Comparison of ENCODE assay signal across 8 mouse cellular contexts in genomic region chr2:84799041-84799561, GRCm38 (mm10). TPM values are rescaled to one million over a fixed set of nuclear protein-coding genes. Genes with fewer than 3 reads are reported as not detected.
DNase-seq lines count a peak whose midpoint lies in the region; ATAC-seq and TF ChIP-seq lines count a peak whose summit lies in the region.

No protein-coding gene starts in this region.

- DNase-seq in A20 (ENCODE audit: low read depth, low spot score): peak; percentile 85
- DNase-seq in adrenal gland, postnatal 25 days: peak; percentile 42
- peak; percentile 89 for DNase-seq in heart, adult 8-10 months (ENCODE audit: low spot score)
- DNase-seq in kidney, adult 2 months: peak; percentile 88
- DNase-seq in limb, embryonic 11.5 days (ENCODE audit: low spot score): peak; percentile 70
- DNase-seq in spleen, postnatal 14 days (ENCODE audit: low spot score in 2 of 2): peak; percentile 49 to 61

- peak overlapping the region; percentile 56 for H3K4me3 ChIP-seq in embryonic facial prominence, embryonic 12.5 days
- H3K4me3 ChIP-seq in kidney, adult 2 months (ENCODE audit: insufficient read depth, low read depth, low read length): peak overlapping the region; percentile 78
- peak overlapping the region; percentile 53 for H3K4me3 ChIP-seq in limb, embryonic 11.5 days (ENCODE audit: low read depth, low read length)
- H3K4me3 ChIP-seq in midbrain, embryonic 13.5 days (replicated peaks): peak overlapping the region; percentile 60

- ATAC-seq in embryonic facial prominence, embryonic 12.5 days (ENCODE audit: insufficient number of reproducible peaks, insufficient read depth, low FRiP score, low TSS enrichment): no peak
- ATAC-seq in limb, embryonic 11.5 days (ENCODE audit: insufficient number of reproducible peaks, low FRiP score, low TSS enrichment, low read depth): peak; percentile 59
- ATAC-seq in midbrain, embryonic 13.5 days: peak; percentile 76

- peaks cover 4% of the 10 kb centered on the region; the same call in 1 of the 2 replicates for H3K4me1 ChIP-seq in embryonic facial prominence, embryonic 12.5 days
- 0 out of 2 replicates have a peak, but pooled peaks cover 2% of the 10 kb centered on the region for H3K4me1 ChIP-seq in kidney, adult 2 months (ENCODE audit: control insufficient read depth, insufficient read depth, low read length)
- no peaks in the 10 kb centered on the region for H3K4me1 ChIP-seq in limb, embryonic 11.5 days (ENCODE audit: control insufficient read depth, insufficient read depth, low read length)
- peaks cover 4% of the 10 kb centered on the region for H3K4me1 ChIP-seq in midbrain, embryonic 13.5 days (replicated peaks)

- 0 out of 2 replicates have a peak, but pooled peaks cover 7% of the 10 kb centered on the region for H3K9me3 ChIP-seq in embryonic facial prominence, embryonic 12.5 days
- no peaks in the 10 kb centered on the region for H3K9me3 ChIP-seq in limb, embryonic 11.5 days (ENCODE audit: control insufficient read depth, low read length)
- no peaks in the 10 kb centered on the region; the same call in 1 of the 2 replicates for H3K9me3 ChIP-seq in midbrain, embryonic 13.5 days

- TF ChIP-seq CTCF in kidney, adult 2 months (conservative IDR thresholded peaks at IDR 0.05; ENCODE audit: insufficient read depth, insufficient read length, low read depth, low read length): peak; percentile 55

- H3K4me2 ChIP-seq in embryonic facial prominence, embryonic 12.5 days (replicated peaks): peak overlapping the region; percentile 92
- peak overlapping the region; percentile 94 for H3K4me2 ChIP-seq in limb, embryonic 11.5 days (ENCODE audit: low read depth, severe bottlenecking)
- H3K4me2 ChIP-seq in midbrain, embryonic 13.5 days (replicated peaks): peak overlapping the region; percentile 97

- no peaks in the 10 kb centered on the region for H3K36me3 ChIP-seq in embryonic facial prominence, embryonic 12.5 days
- no peaks in the 10 kb centered on the region for H3K36me3 ChIP-seq in kidney, adult 2 months (ENCODE audit: control insufficient read depth, insufficient read depth, low read length)
- H3K36me3 ChIP-seq in limb, embryonic 11.5 days (ENCODE audit: control insufficient read depth, insufficient read depth, low read length): no peaks in the 10 kb centered on the region
- H3K36me3 ChIP-seq in midbrain, embryonic 13.5 days: no peaks in the 10 kb centered on the region

- H3K27ac ChIP-seq in embryonic facial prominence, embryonic 12.5 days: peak overlapping the region; percentile 14; the same call in 1 of the 2 replicates
- H3K27ac ChIP-seq in kidney, adult 2 months (ENCODE audit: insufficient read depth, low read depth, low read length): peak overlapping the region; percentile 39
- 0 out of 2 replicates have a peak overlapping the region, but pooled peaks have one; percentile 21 for H3K27ac ChIP-seq in limb, embryonic 11.5 days (replicated peaks; ENCODE audit: low read depth, low read length)
- no peak overlapping the region for H3K27ac ChIP-seq in midbrain, embryonic 13.5 days

- H3K27me3 ChIP-seq in embryonic facial prominence, embryonic 12.5 days: no peaks in the 10 kb centered on the region
- no peaks in the 10 kb centered on the region for H3K27me3 ChIP-seq in kidney, adult 2 months (replicated peaks; ENCODE audit: control insufficient read depth, insufficient read depth, low read length)
- H3K27me3 ChIP-seq in limb, embryonic 11.5 days (ENCODE audit: control insufficient read depth, insufficient read depth, low read length): no peaks in the 10 kb centered on the region
- no peaks in the 10 kb centered on the region for H3K27me3 ChIP-seq in midbrain, embryonic 13.5 days

- no peak for TF ChIP-seq POLR2A in kidney, adult 2 months (IDR thresholded peaks at IDR 0.05; ENCODE audit: low read depth, low read length)

- peak overlapping the region; percentile 41; the same call in 1 of the 2 replicates for H3K9ac ChIP-seq in embryonic facial prominence, embryonic 12.5 days
- peak overlapping the region; percentile 57 for H3K9ac ChIP-seq in limb, embryonic 11.5 days (ENCODE audit: low read length)
- H3K9ac ChIP-seq in midbrain, embryonic 13.5 days (replicated peaks): peak overlapping the region; percentile 70

- WGBS in embryonic facial prominence, embryonic 12.5 days: under 1% methylated on average over 16 of the region's 16 CpGs
- whole genome bisulfite sequencing in kidney, adult 2 months: 0% methylated on average over 16 of the region's 16 CpGs
- 2% methylated on average over 16 of the region's 16 CpGs for whole genome bisulfite sequencing in limb, embryonic 11.5 days
- under 1% methylated on average over 16 of the region's 16 CpGs for WGBS in midbrain, embryonic 13.5 days

RNA-seq across cellular contexts. Expression of gene Ube2l6, which starts 0.5 kb away (rescaled TPM):
- total RNA-seq in adrenal gland, postnatal 25 days (2021): 16.9 and 19.9 TPM in 2 replicates
- 32.9 and 33.5 TPM in 2 replicates for polyA plus RNA-seq in embryonic facial prominence, embryonic 12.5 days (2016; fragmentation: Nextera tagmentation; extraction: Ambion mirVana)
- 10 to 100 TPM; 11.8 to 37.6 (median 13.6) TPM for total RNA-seq in heart, adult 8-10 months (2022)
- 18.1 and 24.1 TPM in 2 replicates for polyA plus RNA-seq in kidney, adult 2 months (2012; rRNA removed)
- polyA plus RNA-seq in limb, embryonic 11.5 days (2014; fragmentation: Nextera tagmentation; extraction: Ambion mirVana): 21.9 and 23.3 TPM in 2 replicates
- 15.6 and 16.6 TPM in 2 replicates for polyA plus RNA-seq in midbrain, embryonic 13.5 days (2015; fragmentation: Nextera tagmentation; extraction: Ambion mirVana)

RNA-seq across cellular contexts. Expression of gene Smtnl1, which starts 23.4 kb away (rescaled TPM):
- not detected in 2 replicates for total RNA-seq in adrenal gland, postnatal 25 days (2021)
- 0.13 and 0.23 TPM in 2 replicates for polyA plus RNA-seq in embryonic facial prominence, embryonic 12.5 days (2016; fragmentation: Nextera tagmentation; extraction: Ambion mirVana)
- under 1 TPM in 2 of 4 experiments, not detected in 2; 0.14 to 0.16 TPM for total RNA-seq in heart, adult 8-10 months (2022)
- 2.6 TPM in 1 of 2 replicates, not detected in the other for polyA plus RNA-seq in kidney, adult 2 months (2012; rRNA removed)
- polyA plus RNA-seq in limb, embryonic 11.5 days (2014; fragmentation: Nextera tagmentation; extraction: Ambion mirVana): 0.10 and 0.32 TPM in 2 replicates
- not detected in 2 replicates for polyA plus RNA-seq in midbrain, embryonic 13.5 days (2015; fragmentation: Nextera tagmentation; extraction: Ambion mirVana)

RNA-seq across cellular contexts. Expression of gene Serping1, which starts 23.9 kb away (rescaled TPM):
- 31.8 and 33.5 TPM in 2 replicates for total RNA-seq in adrenal gland, postnatal 25 days (2021)
- 24.7 and 24.9 TPM in 2 replicates for polyA plus RNA-seq in embryonic facial prominence, embryonic 12.5 days (2016; fragmentation: Nextera tagmentation; extraction: Ambion mirVana)
- 10 to 100 TPM; 58.4 to 76.5 (median 69.2) TPM for total RNA-seq in heart, adult 8-10 months (2022)
- 232 and 288 TPM in 2 replicates for polyA plus RNA-seq in kidney, adult 2 months (2012; rRNA removed)
- 12.4 and 13.3 TPM in 2 replicates for polyA plus RNA-seq in limb, embryonic 11.5 days (2014; fragmentation: Nextera tagmentation; extraction: Ambion mirVana)
- polyA plus RNA-seq in midbrain, embryonic 13.5 days (2015; fragmentation: Nextera tagmentation; extraction: Ambion mirVana): 32.6 and 33.1 TPM in 2 replicates

RNA-seq across cellular contexts. Expression of gene Timm10, which starts 27.7 kb away (rescaled TPM):
- 40.4 and 43.8 TPM in 2 replicates for total RNA-seq in adrenal gland, postnatal 25 days (2021)
- polyA plus RNA-seq in embryonic facial prominence, embryonic 12.5 days (2016; fragmentation: Nextera tagmentation; extraction: Ambion mirVana): 39.4 and 41.3 TPM in 2 replicates
- total RNA-seq in heart, adult 8-10 months (2022): 100 to 1,000 TPM; 119 to 134 (median 122) TPM
- 62.2 and 90.3 TPM in 2 replicates for polyA plus RNA-seq in kidney, adult 2 months (2012; rRNA removed)
- polyA plus RNA-seq in limb, embryonic 11.5 days (2014; fragmentation: Nextera tagmentation; extraction: Ambion mirVana): 46.9 and 53.6 TPM in 2 replicates
- polyA plus RNA-seq in midbrain, embryonic 13.5 days (2015; fragmentation: Nextera tagmentation; extraction: Ambion mirVana): 53.6 and 54.5 TPM in 2 replicates

RNA-seq across cellular contexts. Expression of gene Slc43a1, which starts 39.5 kb away (rescaled TPM):
- total RNA-seq in adrenal gland, postnatal 25 days (2021): 2.4 and 4.3 TPM in 2 replicates
- polyA plus RNA-seq in embryonic facial prominence, embryonic 12.5 days (2016; fragmentation: Nextera tagmentation; extraction: Ambion mirVana): 19.0 and 19.6 TPM in 2 replicates
- 1 to 10 TPM; 1.6 to 2.8 (median 2.2) TPM for total RNA-seq in heart, adult 8-10 months (2022)
- 3.6 and 4.3 TPM in 2 replicates for polyA plus RNA-seq in kidney, adult 2 months (2012; rRNA removed)
- polyA plus RNA-seq in limb, embryonic 11.5 days (2014; fragmentation: Nextera tagmentation; extraction: Ambion mirVana): 36.0 and 37.8 TPM in 2 replicates
- polyA plus RNA-seq in midbrain, embryonic 13.5 days (2015; fragmentation: Nextera tagmentation; extraction: Ambion mirVana): 2.6 and 3.3 TPM in 2 replicates
